Mouse (Mus musculus): ENCODE data around the gene 1110051M20Rik. TPM values are rescaled to one million over a fixed set of nuclear protein-coding genes. Genes with fewer than 3 reads are reported as not detected.

Gene 1110051M20Rik
- polyA plus RNA-seq, 2 experiments = 34.9 to 50.6 TPM

DNA sequence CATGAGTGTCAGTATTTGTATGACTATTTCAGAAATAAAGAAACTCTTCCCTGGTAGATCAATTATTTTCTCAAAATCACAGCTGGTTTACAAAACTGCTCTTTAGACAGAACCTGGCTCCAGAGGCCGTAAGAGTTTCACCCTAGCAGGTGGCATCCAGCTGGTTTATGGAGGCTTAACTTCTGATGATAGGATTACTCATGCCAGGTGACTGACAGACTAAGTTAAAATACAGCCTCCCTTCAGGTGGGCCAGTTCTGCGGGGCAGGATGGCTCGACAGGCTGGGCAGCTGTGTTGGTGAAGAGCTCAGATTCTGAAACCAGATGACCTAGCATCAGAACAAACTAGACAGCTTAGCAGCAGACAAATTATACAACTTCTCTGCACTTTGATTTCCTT, 135.0 kb downstream of the 1110051M20Rik start:
- no peaks in the 10 kb centered on the region for H3K9me3 ChIP-seq (ENCODE audit: control insufficient read depth, low read length)
- 13% methylated on average over 3 of the region's 3 CpGs for WGBS
- no peaks in the 10 kb centered on the region for H3K27me3 ChIP-seq (ENCODE audit: control insufficient read depth, insufficient read depth, low read length)
- DNase-seq (ENCODE audit: low spot score) (no peak), ATAC-seq (ENCODE audit: low FRiP score, low read depth) (no peak)
- H3K4me2 ChIP-seq (replicated peaks; ENCODE audit: low read depth, low read length, severe bottlenecking) = no peak overlapping the region
- TF ChIP-seq POLR2A (IDR thresholded peaks at IDR 0.05; ENCODE audit: borderline replicate concordance, extremely low read depth, insufficient read depth, insufficient read length) = no peak
- no peak overlapping the region for H3K27ac ChIP-seq (replicated peaks; ENCODE audit: low read depth, low read length)
- no peak overlapping the region for H3K9ac ChIP-seq (ENCODE audit: low read depth, low read length, severe bottlenecking)
- H3K36me3 ChIP-seq (ENCODE audit: control insufficient read depth, insufficient read depth, low read length) = no peaks in the 10 kb centered on the region
- no peak overlapping the region for H3K4me3 ChIP-seq (replicated peaks; ENCODE audit: low read length)
- H3K4me1 ChIP-seq (ENCODE audit: control insufficient read depth, insufficient read depth, low read length) = no peaks in the 10 kb centered on the region

DNA sequence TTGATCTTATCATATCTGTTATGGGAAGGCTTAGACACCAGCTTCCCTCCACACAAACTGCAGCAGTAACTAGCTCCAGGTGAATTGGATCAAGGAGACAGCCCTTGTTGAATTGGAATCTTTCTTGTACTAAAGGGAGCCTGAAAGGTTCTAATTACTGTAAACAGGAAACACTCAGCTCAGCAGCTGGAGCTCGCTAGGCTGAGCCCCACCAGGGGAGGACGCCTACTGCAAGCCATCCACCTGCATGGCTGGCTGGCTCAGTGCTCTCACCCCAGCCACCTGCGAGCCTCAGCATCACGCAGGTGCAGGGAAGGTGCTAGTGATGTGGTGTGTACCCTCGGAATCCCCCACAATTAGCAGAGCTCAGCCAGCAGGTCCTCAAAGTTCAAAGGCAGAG, 135.8 kb downstream of the 1110051M20Rik start:
- no peak for ATAC-seq (ENCODE audit: low FRiP score, low read depth)
- DNase-seq (ENCODE audit: low spot score) = no peak
- H3K27ac ChIP-seq (replicated peaks; ENCODE audit: low read depth, low read length) = no peak overlapping the region
- H3K4me2 ChIP-seq (replicated peaks; ENCODE audit: low read depth, low read length, severe bottlenecking) = no peak overlapping the region
- no peak overlapping the region for H3K4me3 ChIP-seq (replicated peaks; ENCODE audit: low read length)
- WGBS = 24% methylated on average over 5 of the region's 5 CpGs
- no peaks in the 10 kb centered on the region for H3K36me3 ChIP-seq (ENCODE audit: control insufficient read depth, insufficient read depth, low read length)
- no peaks in the 10 kb centered on the region for H3K27me3 ChIP-seq (ENCODE audit: control insufficient read depth, insufficient read depth, low read length)
- no peaks in the 10 kb centered on the region for H3K9me3 ChIP-seq (ENCODE audit: control insufficient read depth, low read length)
- TF ChIP-seq POLR2A (IDR thresholded peaks at IDR 0.05; ENCODE audit: borderline replicate concordance, extremely low read depth, insufficient read depth, insufficient read length) = no peak
- no peaks in the 10 kb centered on the region for H3K4me1 ChIP-seq (ENCODE audit: control insufficient read depth, insufficient read depth, low read length)
- H3K9ac ChIP-seq (ENCODE audit: low read depth, low read length, severe bottlenecking) = no peak overlapping the region

DNA sequence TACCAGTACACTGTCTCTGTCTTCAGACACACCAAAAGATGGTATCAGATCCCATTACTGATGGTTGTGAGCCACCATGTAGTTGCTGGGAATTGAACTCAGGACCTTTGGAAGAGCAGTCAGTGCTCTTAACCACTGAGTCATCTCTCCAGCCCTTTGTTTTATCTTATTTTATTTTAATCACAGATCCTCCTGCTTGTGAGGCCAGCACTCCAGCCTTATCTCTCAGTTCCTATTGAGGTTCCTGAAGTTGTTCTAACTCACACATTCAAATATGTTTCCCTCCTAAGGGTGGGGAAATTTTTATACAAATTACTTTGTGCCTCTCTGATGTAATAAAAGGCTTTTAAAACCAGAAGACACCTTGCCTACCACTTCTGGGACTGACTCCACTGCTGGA, 137.9 kb downstream of the 1110051M20Rik start:
- Histone ChIP-seq H3K27me3 (ENCODE audit: control insufficient read depth, insufficient read depth, low read length) (no peaks in the 10 kb centered on the region), H3K4me3 (replicated peaks; ENCODE audit: low read length) (no peak overlapping the region), H3K27ac (replicated peaks; ENCODE audit: low read depth, low read length) (no peak overlapping the region), H3K4me2 (replicated peaks; ENCODE audit: low read depth, low read length, severe bottlenecking) (no peak overlapping the region), H3K4me1 (ENCODE audit: control insufficient read depth, insufficient read depth, low read length) (no peaks in the 10 kb centered on the region), H3K9ac (ENCODE audit: low read depth, low read length, severe bottlenecking) (no peak overlapping the region), H3K36me3 (ENCODE audit: control insufficient read depth, insufficient read depth, low read length) (no peaks in the 10 kb centered on the region), H3K9me3 (ENCODE audit: control insufficient read depth, low read length) (no peaks in the 10 kb centered on the region)
- TF ChIP-seq POLR2A (IDR thresholded peaks at IDR 0.05; ENCODE audit: borderline replicate concordance, extremely low read depth, insufficient read depth, insufficient read length) = no peak
- DNase-seq (ENCODE audit: low spot score) (no peak), ATAC-seq (ENCODE audit: low FRiP score, low read depth) (no peak)

DNA sequence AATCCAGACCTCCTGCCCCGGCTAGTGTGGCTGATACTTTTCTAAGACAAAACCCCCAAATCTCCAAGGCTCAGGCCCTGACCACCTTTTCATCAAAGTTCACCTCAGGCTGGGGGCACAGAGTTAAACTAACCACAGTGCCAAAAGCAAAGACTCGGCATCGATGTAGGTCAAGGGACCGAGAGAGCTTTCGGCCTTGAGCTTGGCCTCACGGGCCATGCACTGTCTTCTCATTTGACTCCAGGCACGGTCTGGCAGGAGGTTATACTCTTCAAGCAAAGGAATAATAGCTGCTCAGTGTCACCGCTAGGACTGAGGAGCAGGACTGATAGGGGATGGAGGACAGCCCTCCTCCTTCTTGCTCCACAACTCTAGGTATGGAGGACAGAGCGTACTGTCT, 138.6 kb downstream of the 1110051M20Rik start:
- Histone ChIP-seq H3K9ac (ENCODE audit: low read depth, low read length, severe bottlenecking) (no peak overlapping the region), H3K4me3 (replicated peaks; ENCODE audit: low read length) (no peak overlapping the region), H3K4me1 (ENCODE audit: control insufficient read depth, insufficient read depth, low read length) (no peaks in the 10 kb centered on the region), H3K4me2 (replicated peaks; ENCODE audit: low read depth, low read length, severe bottlenecking) (no peak overlapping the region), H3K36me3 (ENCODE audit: control insufficient read depth, insufficient read depth, low read length) (no peaks in the 10 kb centered on the region), H3K9me3 (ENCODE audit: control insufficient read depth, low read length) (no peaks in the 10 kb centered on the region), H3K27ac (replicated peaks; ENCODE audit: low read depth, low read length) (no peak overlapping the region), H3K27me3 (ENCODE audit: control insufficient read depth, insufficient read depth, low read length) (no peaks in the 10 kb centered on the region)
- ATAC-seq (ENCODE audit: low FRiP score, low read depth) (no peak), DNase-seq (ENCODE audit: low spot score) (no peak)
- WGBS = 93% methylated on average over 9 of the region's 9 CpGs
- no peak for TF ChIP-seq POLR2A (IDR thresholded peaks at IDR 0.05; ENCODE audit: borderline replicate concordance, extremely low read depth, insufficient read depth, insufficient read length)

DNA sequence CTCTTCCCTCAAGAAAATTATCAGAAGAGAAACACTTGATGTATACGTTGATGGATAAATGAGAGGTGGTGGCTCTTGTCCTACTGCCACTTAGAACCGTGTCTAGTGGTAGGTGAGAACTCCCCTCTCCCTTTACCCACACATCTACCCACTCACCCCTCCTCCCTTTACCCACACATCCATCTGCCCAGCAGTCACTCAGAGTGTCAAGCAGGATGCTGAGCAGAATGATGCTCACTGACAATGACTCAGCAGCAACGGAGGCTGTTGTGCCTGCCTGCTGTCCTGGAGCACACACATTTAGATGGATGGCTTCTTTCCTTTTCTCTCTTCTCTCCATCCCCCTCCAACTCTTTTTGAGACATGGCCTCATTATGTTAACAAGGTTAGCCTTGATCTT, 141.7 kb downstream of the 1110051M20Rik start:
- H3K4me3 ChIP-seq (replicated peaks; ENCODE audit: low read length) = no peak overlapping the region
- H3K9ac ChIP-seq (ENCODE audit: low read depth, low read length, severe bottlenecking) = no peak overlapping the region
- ATAC-seq (ENCODE audit: low FRiP score, low read depth) = no peak
- H3K27me3 ChIP-seq (ENCODE audit: control insufficient read depth, insufficient read depth, low read length) = no peaks in the 10 kb centered on the region
- H3K27ac ChIP-seq (replicated peaks; ENCODE audit: low read depth, low read length) = no peak overlapping the region
- H3K36me3 ChIP-seq (ENCODE audit: control insufficient read depth, insufficient read depth, low read length) = no peaks in the 10 kb centered on the region
- WGBS = 69% methylated on average over 3 of the region's 3 CpGs
- no peak overlapping the region for H3K4me2 ChIP-seq (replicated peaks; ENCODE audit: low read depth, low read length, severe bottlenecking)
- TF ChIP-seq POLR2A (IDR thresholded peaks at IDR 0.05; ENCODE audit: borderline replicate concordance, extremely low read depth, insufficient read depth, insufficient read length) = no peak
- no peak for DNase-seq (ENCODE audit: low spot score)
- peaks cover 7% of the 10 kb centered on the region for H3K4me1 ChIP-seq (ENCODE audit: control insufficient read depth, insufficient read depth, low read length)
- H3K9me3 ChIP-seq (ENCODE audit: control insufficient read depth, low read length) = no peaks in the 10 kb centered on the region

DNA sequence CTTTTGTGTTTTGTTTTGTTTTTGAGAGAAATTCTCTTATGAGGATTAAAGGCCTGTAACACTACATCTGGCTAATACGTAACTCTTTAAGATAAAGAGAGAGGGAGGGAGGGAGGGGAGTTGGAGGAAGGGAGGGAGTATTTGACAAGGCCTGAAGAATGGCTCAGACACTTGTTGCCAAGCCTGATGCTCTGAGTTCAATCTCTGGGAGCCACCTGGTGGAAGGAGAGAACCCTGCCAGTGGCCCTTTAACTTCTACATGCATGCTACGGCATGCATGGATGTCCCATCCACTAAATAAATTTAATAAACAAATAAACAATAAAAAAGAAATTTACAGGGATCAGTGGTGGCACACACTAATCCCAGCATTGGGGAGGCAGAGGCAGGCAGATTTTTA, 142.7 kb downstream of the 1110051M20Rik start:
- 84% methylated on average over 2 of the region's 2 CpGs for WGBS
- H3K36me3 ChIP-seq (ENCODE audit: control insufficient read depth, insufficient read depth, low read length) = no peaks in the 10 kb centered on the region

More for the DNA sequence above, 142.7 kb downstream of the 1110051M20Rik start:
- no peaks in the 10 kb centered on the region for H3K27me3 ChIP-seq (ENCODE audit: control insufficient read depth, insufficient read depth, low read length)
- H3K4me2 ChIP-seq (replicated peaks; ENCODE audit: low read depth, low read length, severe bottlenecking) = no peak overlapping the region
- no peaks in the 10 kb centered on the region for H3K9me3 ChIP-seq (ENCODE audit: control insufficient read depth, low read length)
- peaks cover 7% of the 10 kb centered on the region for H3K4me1 ChIP-seq (ENCODE audit: control insufficient read depth, insufficient read depth, low read length)
- ATAC-seq (ENCODE audit: low FRiP score, low read depth) (no peak), DNase-seq (ENCODE audit: low spot score) (no peak)
- TF ChIP-seq POLR2A (IDR thresholded peaks at IDR 0.05; ENCODE audit: borderline replicate concordance, extremely low read depth, insufficient read depth, insufficient read length) = no peak
- H3K9ac ChIP-seq (ENCODE audit: low read depth, low read length, severe bottlenecking) = no peak overlapping the region
- H3K27ac ChIP-seq (replicated peaks; ENCODE audit: low read depth, low read length) = no peak overlapping the region
- H3K4me3 ChIP-seq (replicated peaks; ENCODE audit: low read length) = no peak overlapping the region
